Mouse (Mus musculus): ENCODE results near the gene Acbd5. TPM values are rescaled to one million over a fixed set of nuclear protein-coding genes. Genes with fewer than 3 reads are reported as not detected.
A peak's percentile ranks its signal among the peaks of the same experiment; 100 is the strongest.

The Acbd5 gene
- polyA plus RNA-seq, 1 experiment from 2014 or later: 53.2 TPM

GRCm38 (mm10) chr2:23048006-23048405 lies 20.0 kb upstream of the Acbd5 start:
- no peaks in the 10 kb centered on the region for H3K9me3 ChIP-seq (ENCODE audit: control insufficient read depth, low read length)
- no peak overlapping the region for H3K9ac ChIP-seq (ENCODE audit: low read depth, low read length)
- H3K27ac ChIP-seq (ENCODE audit: low read depth, low read length): no peak overlapping the region
- H3K4me3 ChIP-seq (ENCODE audit: low read depth, low read length): no peak overlapping the region
- no peaks in the 10 kb centered on the region for H3K36me3 ChIP-seq (ENCODE audit: control insufficient read depth, insufficient read depth, low read length)
- ATAC-seq (ENCODE audit: low FRiP score) (no peak), DNase-seq (ENCODE audit: low spot score) (no peak)
- no peaks in the 10 kb centered on the region for H3K4me1 ChIP-seq (replicated peaks; ENCODE audit: control insufficient read depth, insufficient read depth, low read length)
- H3K4me2 ChIP-seq (replicated peaks; ENCODE audit: low read depth, low read length): no peak overlapping the region
- H3K27me3 ChIP-seq (ENCODE audit: control insufficient read depth, insufficient read depth, low read length): no peaks in the 10 kb centered on the region

- DNase-seq (ENCODE audit: low spot score) (no peak), ATAC-seq (ENCODE audit: low FRiP score) (no peak)
- 72% methylated on average over 2 of the region's 2 CpGs for WGBS
- H3K9me3 ChIP-seq (ENCODE audit: control insufficient read depth, low read length): no peaks in the 10 kb centered on the region
- H3K4me1 ChIP-seq (replicated peaks; ENCODE audit: control insufficient read depth, insufficient read depth, low read length): no peaks in the 10 kb centered on the region
- H3K4me2 ChIP-seq (replicated peaks; ENCODE audit: low read depth, low read length): no peak overlapping the region
- H3K9ac ChIP-seq (ENCODE audit: low read depth, low read length): no peak overlapping the region
- no peaks in the 10 kb centered on the region for H3K36me3 ChIP-seq (ENCODE audit: control insufficient read depth, insufficient read depth, low read length)
- H3K27me3 ChIP-seq (ENCODE audit: control insufficient read depth, insufficient read depth, low read length): no peaks in the 10 kb centered on the region
- no peak overlapping the region for H3K4me3 ChIP-seq (ENCODE audit: low read depth, low read length)
- no peak overlapping the region for H3K27ac ChIP-seq (ENCODE audit: low read depth, low read length)
These were observed 16.1 kb upstream of the Acbd5 start for GRCm38 (mm10) chr2:23051890-23052289.

GRCm38 (mm10) chr2:23052523-23052922 lies 15.4 kb upstream of the Acbd5 start:
- Histone ChIP-seq H3K9ac (ENCODE audit: low read depth, low read length) (no peak overlapping the region), H3K27me3 (ENCODE audit: control insufficient read depth, insufficient read depth, low read length) (no peaks in the 10 kb centered on the region), H3K9me3 (ENCODE audit: control insufficient read depth, low read length) (no peaks in the 10 kb centered on the region), H3K27ac (ENCODE audit: low read depth, low read length) (no peak overlapping the region), H3K4me1 (replicated peaks; ENCODE audit: control insufficient read depth, insufficient read depth, low read length) (no peaks in the 10 kb centered on the region), H3K4me3 (ENCODE audit: low read depth, low read length) (no peak overlapping the region), H3K4me2 (replicated peaks; ENCODE audit: low read depth, low read length) (no peak overlapping the region), H3K36me3 (ENCODE audit: control insufficient read depth, insufficient read depth, low read length) (no peaks in the 10 kb centered on the region)
- 81% methylated on average over 6 of the region's 6 CpGs for WGBS
- ATAC-seq (ENCODE audit: low FRiP score): no peak
- DNase-seq (ENCODE audit: low spot score): no peak

GRCm38 (mm10) chr2:23068370-23068737 lies 387 bp downstream of the Acbd5 start:
- no peaks in the 10 kb centered on the region for H3K36me3 ChIP-seq (ENCODE audit: control insufficient read depth, insufficient read depth, low read length)
- H3K4me2 ChIP-seq (replicated peaks; ENCODE audit: low read depth, low read length): peak overlapping the region; percentile 95
- H3K9me3 ChIP-seq (ENCODE audit: control insufficient read depth, low read length): no peaks in the 10 kb centered on the region
- H3K27ac ChIP-seq (ENCODE audit: low read depth, low read length): peak overlapping the region; percentile 89
- no peaks in the 10 kb centered on the region for H3K4me1 ChIP-seq (replicated peaks; ENCODE audit: control insufficient read depth, insufficient read depth, low read length)
- peak overlapping the region; percentile 85 for H3K9ac ChIP-seq (ENCODE audit: low read depth, low read length)
- DNase-seq (ENCODE audit: low spot score) (no peak), ATAC-seq (ENCODE audit: low FRiP score) (peak; percentile 75)
- peak overlapping the region; percentile 65 for H3K4me3 ChIP-seq (ENCODE audit: low read depth, low read length)
- under 1% methylated on average over 21 of the region's 21 CpGs for WGBS
- H3K27me3 ChIP-seq (ENCODE audit: control insufficient read depth, insufficient read depth, low read length): no peaks in the 10 kb centered on the region

- WGBS: under 1% methylated on average over 47 of the region's 50 CpGs
These were observed 1.2 kb downstream of the Acbd5 start for GRCm38 (mm10) chr2:23068894-23069744.

GRCm38 (mm10) chr2:23070491-23070890 lies 2.5 kb downstream of the Acbd5 start:
- 97% methylated on average over 2 of the region's 2 CpGs for WGBS
- no peaks in the 10 kb centered on the region for H3K4me1 ChIP-seq (replicated peaks; ENCODE audit: control insufficient read depth, insufficient read depth, low read length)
- H3K9ac ChIP-seq (ENCODE audit: low read depth, low read length): no peak overlapping the region
- H3K27me3 ChIP-seq (ENCODE audit: control insufficient read depth, insufficient read depth, low read length): no peaks in the 10 kb centered on the region
- no peaks in the 10 kb centered on the region for H3K9me3 ChIP-seq (ENCODE audit: control insufficient read depth, low read length)
- no peak overlapping the region for H3K27ac ChIP-seq (ENCODE audit: low read depth, low read length)
- DNase-seq (ENCODE audit: low spot score) (no peak), ATAC-seq (ENCODE audit: low FRiP score) (no peak)
- no peak overlapping the region for H3K4me2 ChIP-seq (replicated peaks; ENCODE audit: low read depth, low read length)
- H3K4me3 ChIP-seq (ENCODE audit: low read depth, low read length): no peak overlapping the region
- no peaks in the 10 kb centered on the region for H3K36me3 ChIP-seq (ENCODE audit: control insufficient read depth, insufficient read depth, low read length)

More at GRCm38 (mm10) chr2:23068894-23069744, 1.2 kb downstream of the Acbd5 start:
- Histone ChIP-seq H3K9ac (ENCODE audit: low read depth, low read length) (peak overlapping the region; percentile 85), H3K27me3 (ENCODE audit: control insufficient read depth, insufficient read depth, low read length) (no peaks in the 10 kb centered on the region), H3K4me1 (replicated peaks; ENCODE audit: control insufficient read depth, insufficient read depth, low read length) (no peaks in the 10 kb centered on the region), H3K27ac (ENCODE audit: low read depth, low read length) (peak overlapping the region; percentile 89), H3K9me3 (ENCODE audit: control insufficient read depth, low read length) (no peaks in the 10 kb centered on the region), H3K36me3 (ENCODE audit: control insufficient read depth, insufficient read depth, low read length) (no peaks in the 10 kb centered on the region), H3K4me3 (ENCODE audit: low read depth, low read length) (peak overlapping the region; percentile 65), H3K4me2 (replicated peaks; ENCODE audit: low read depth, low read length) (peak overlapping the region; percentile 95)
- ATAC-seq (ENCODE audit: low FRiP score): peak; percentile 89
- peak; percentile 92 for DNase-seq (ENCODE audit: low spot score)

- Histone ChIP-seq H3K4me3 (ENCODE audit: low read depth, low read length) (no peak overlapping the region), H3K9me3 (ENCODE audit: control insufficient read depth, low read length) (no peaks in the 10 kb centered on the region), H3K27ac (ENCODE audit: low read depth, low read length) (no peak overlapping the region), H3K9ac (ENCODE audit: low read depth, low read length) (no peak overlapping the region), H3K27me3 (ENCODE audit: control insufficient read depth, insufficient read depth, low read length) (no peaks in the 10 kb centered on the region), H3K4me2 (replicated peaks; ENCODE audit: low read depth, low read length) (no peak overlapping the region), H3K36me3 (ENCODE audit: control insufficient read depth, insufficient read depth, low read length) (no peaks in the 10 kb centered on the region), H3K4me1 (replicated peaks; ENCODE audit: control insufficient read depth, insufficient read depth, low read length) (no peaks in the 10 kb centered on the region)
- DNase-seq (ENCODE audit: low spot score): no peak
- no peak for ATAC-seq (ENCODE audit: low FRiP score)
- 53% methylated on average over 1 of the region's 1 CpGs for WGBS
These were observed 3.4 kb downstream of the Acbd5 start for GRCm38 (mm10) chr2:23071406-23071805.

- Histone ChIP-seq H3K4me2 (replicated peaks; ENCODE audit: low read depth, low read length) (no peak overlapping the region), H3K9ac (ENCODE audit: low read depth, low read length) (no peak overlapping the region), H3K36me3 (ENCODE audit: control insufficient read depth, insufficient read depth, low read length) (0 out of 2 replicates have a peak, but pooled peaks cover 4% of the 10 kb centered on the region), H3K27ac (ENCODE audit: low read depth, low read length) (no peak overlapping the region), H3K4me3 (ENCODE audit: low read depth, low read length) (no peak overlapping the region), H3K9me3 (ENCODE audit: control insufficient read depth, low read length) (no peaks in the 10 kb centered on the region), H3K4me1 (replicated peaks; ENCODE audit: control insufficient read depth, insufficient read depth, low read length) (no peaks in the 10 kb centered on the region), H3K27me3 (ENCODE audit: control insufficient read depth, insufficient read depth, low read length) (no peaks in the 10 kb centered on the region)
- ATAC-seq (ENCODE audit: low FRiP score) (no peak), DNase-seq (ENCODE audit: low spot score) (no peak)
These were observed 7.9 kb downstream of the Acbd5 start for GRCm38 (mm10) chr2:23075846-23076245.

GRCm38 (mm10) chr2:23076783-23077182 lies 8.8 kb downstream of the Acbd5 start:
- no peak overlapping the region for H3K4me2 ChIP-seq (replicated peaks; ENCODE audit: low read depth, low read length)
- DNase-seq (ENCODE audit: low spot score) (no peak), ATAC-seq (ENCODE audit: low FRiP score) (no peak)
- H3K4me1 ChIP-seq (replicated peaks; ENCODE audit: control insufficient read depth, insufficient read depth, low read length): no peaks in the 10 kb centered on the region
- no peak overlapping the region for H3K27ac ChIP-seq (ENCODE audit: low read depth, low read length)
- no peak overlapping the region for H3K9ac ChIP-seq (ENCODE audit: low read depth, low read length)
- H3K27me3 ChIP-seq (ENCODE audit: control insufficient read depth, insufficient read depth, low read length): no peaks in the 10 kb centered on the region
- no peak overlapping the region for H3K4me3 ChIP-seq (ENCODE audit: low read depth, low read length)
- no peaks in the 10 kb centered on the region for H3K9me3 ChIP-seq (ENCODE audit: control insufficient read depth, low read length)
- H3K36me3 ChIP-seq (ENCODE audit: control insufficient read depth, insufficient read depth, low read length): 0 out of 2 replicates have a peak, but pooled peaks cover 4% of the 10 kb centered on the region
